Mouse (Mus musculus): ENCODE measurements around the gene Mpv17l2.

Gene Mpv17l2

GRCm38 (mm10) chr8:70791294-70791701 is 30.6 kb upstream of the Mpv17l2 start:
- DNase-seq (ENCODE audit: extremely low read depth, insufficient read length, low spot score), result peak; percentile 81

DNA sequence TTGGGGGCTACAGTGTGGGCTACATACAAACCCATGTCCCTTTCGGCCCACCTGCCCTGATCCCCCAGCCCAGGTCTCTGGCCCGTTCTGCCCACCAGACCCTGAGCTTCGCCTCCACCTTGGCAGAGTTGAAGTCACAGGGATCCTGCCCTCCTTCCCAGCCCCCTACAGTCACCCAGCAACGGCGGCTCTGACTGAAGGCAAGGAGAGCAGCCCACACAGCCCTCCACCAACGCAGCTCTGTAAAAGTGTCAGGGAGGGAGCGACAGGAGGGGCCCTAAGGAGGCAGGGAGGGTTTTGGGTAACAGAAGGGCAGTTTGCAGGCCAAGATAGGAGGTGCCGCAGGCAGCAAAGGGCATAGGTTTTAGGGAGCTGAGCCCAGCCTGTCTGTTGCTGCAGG is 30.1 kb upstream of the Mpv17l2 start:
- DNase-seq (ENCODE audit: extremely low read depth, insufficient read length, low spot score), result no peak

DNA sequence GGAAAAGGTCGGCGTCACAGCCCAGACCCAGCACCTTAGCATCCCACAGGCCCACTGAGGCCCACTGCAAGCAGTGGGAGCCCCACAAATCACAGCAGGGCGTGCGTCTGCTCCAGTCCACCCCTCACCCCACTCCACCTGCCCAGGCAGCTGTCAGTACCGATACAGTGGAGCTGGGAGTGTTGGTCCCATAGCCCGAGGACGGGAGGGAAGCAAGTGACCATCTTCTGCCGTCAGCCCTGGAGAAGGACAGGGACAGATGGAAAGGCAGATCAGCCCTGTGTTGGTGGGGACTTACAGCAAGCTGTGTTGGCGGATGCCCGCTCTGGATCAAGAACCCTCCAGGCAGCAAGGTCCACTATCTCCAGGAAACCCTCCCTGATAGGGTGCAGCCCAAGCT is 28.3 kb upstream of the Mpv17l2 start:
- no peak for DNase-seq (ENCODE audit: extremely low read depth, insufficient read length, low spot score)

GRCm38 (mm10) chr8:70787941-70788667 is 27.4 kb upstream of the Mpv17l2 start:
- DNase-seq (ENCODE audit: extremely low read depth, insufficient read length, low spot score), result no peak

- DNase-seq (ENCODE audit: extremely low read depth, insufficient read length, low spot score), result no peak
Observed at GRCm38 (mm10) chr8:70787051-70787445, 26.3 kb upstream of the Mpv17l2 start.

DNA sequence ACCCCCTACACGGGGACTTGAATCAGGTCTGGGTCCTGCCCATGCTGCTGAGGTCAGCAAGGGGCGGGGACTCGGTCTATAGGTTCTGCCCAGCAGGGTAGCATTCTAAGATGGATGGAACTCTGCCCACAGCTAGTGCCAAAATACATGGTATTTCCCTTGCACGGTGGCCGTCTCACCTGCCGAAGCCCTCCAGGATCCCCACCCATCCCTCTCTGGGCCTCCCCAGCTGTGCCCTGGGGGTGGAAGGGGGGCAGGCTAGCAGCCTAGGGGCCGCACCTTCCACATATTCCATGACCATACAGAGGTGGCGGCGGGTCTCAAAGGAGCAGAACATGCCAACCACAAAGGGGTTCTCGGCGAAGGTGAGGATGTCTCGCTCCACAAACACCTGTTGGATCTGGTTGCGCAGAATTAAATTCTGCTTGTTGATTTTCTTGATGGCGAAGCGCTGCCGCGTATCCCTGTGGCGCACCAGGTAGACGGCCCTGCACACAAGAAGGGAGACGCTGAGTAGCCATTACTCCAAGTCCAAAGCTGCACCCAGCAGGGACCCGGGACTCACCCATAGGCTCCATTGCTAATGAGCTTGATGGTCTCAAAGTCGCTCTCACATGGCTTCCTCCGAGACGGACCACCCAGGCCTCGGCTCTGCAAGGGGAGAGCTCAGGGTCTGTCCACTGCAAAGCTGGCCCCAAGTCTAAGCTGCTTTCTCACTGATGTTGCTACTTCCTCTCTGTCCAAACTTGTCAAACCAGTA is 25.7 kb upstream of the Mpv17l2 start:
- DNase-seq (ENCODE audit: extremely low read depth, insufficient read length, low spot score), result no peak

DNA sequence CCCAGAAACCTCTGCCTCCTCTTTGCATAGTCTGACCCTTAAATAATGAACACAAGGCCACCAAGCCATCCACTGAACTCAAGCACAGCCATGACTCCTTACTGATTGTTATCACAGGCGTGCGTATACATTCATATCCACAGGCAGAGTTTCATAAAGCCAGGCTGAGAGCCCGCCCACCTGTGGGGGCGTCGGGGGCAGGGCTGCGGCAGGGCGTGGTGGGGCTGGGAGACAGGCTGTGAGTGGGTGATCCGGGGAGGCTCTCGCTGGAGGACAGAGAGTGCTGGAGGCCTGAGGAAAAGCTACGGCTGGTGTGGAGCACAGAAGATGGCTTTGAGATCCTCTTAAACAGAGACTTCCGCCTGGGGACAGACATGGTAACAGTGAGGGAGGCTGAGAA is 19.3 kb upstream of the Mpv17l2 start:
- no peak for DNase-seq (ENCODE audit: extremely low read depth, insufficient read length, low spot score)

DNA sequence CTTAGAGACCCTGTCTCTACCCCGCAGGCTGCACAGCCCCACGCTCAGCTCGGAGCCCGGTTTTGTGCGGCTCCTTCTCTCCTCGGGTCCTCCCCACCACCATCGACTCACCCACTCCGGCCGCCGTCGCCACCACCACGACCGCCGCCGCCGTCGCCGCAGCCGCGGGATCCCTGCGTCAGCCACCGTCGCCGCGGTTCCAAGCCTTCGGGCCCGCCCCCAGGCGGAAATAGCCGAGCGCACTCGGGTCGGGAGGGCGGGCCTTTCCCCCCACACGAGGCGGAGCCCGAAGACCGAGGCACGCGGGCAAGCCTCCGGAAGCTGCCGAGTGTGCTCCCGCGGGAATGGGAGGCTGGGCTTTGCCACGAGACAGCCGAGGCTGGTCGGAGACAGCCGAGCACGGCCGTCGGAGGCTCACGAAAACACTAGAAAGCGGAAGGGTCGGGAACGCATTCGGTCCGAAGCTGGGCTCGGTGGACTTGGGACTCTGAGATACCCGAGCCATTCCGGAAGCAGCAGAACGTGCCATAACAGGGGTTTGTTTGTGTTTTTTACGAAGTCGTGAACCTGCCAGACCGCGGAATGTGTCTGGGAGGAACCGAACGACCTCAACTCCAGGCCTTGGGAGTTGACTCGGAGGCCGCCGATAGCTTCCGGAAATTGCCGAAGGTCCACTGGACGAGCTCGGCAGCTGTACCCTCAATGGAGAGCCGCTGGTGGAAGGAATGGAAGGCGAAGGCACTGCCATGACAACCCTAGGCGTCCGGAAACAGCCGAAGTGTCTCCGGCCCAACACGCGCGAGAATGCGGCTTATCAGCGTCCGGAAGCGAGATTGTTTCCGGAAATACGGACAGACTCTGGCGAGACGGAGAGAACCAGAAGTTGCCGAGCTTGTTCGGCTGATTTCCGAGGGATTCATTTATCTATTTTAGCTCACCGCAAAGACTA is 16.0 kb upstream of the Mpv17l2 start, which contains the start of gene Pik3r2:
Pik3r2 (minus strand) TSS at position 218 of the 949 bp plus-strand sequence.
- DNase-seq (ENCODE audit: extremely low read depth, insufficient read length, low spot score), result peak; percentile 96

GRCm38 (mm10) chr8:70775851-70776495 is 15.2 kb upstream of the Mpv17l2 start:
- peak; percentile 63 for DNase-seq (ENCODE audit: extremely low read depth, insufficient read length, low spot score)

DNA sequence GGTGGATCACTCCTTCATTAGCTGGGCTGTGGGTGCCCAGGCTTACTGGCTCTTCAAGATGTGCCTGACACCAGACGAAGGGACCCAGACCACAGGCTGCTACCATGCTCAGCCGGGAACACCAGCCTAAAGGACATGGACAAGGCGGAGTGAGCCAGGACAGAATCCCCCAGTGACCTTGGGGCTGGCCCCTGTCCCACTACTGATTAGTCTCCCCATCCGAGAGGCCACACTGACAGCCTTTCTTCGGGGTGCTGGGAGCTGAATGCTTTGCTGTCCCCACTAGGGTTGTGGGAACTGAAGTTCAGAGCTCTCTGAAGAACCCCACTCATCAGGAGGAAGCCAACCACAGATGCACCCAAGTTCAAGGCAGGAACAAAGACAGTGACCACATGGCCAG is 14.5 kb upstream of the Mpv17l2 start:
- DNase-seq (ENCODE audit: extremely low read depth, insufficient read length, low spot score), result no peak

DNA sequence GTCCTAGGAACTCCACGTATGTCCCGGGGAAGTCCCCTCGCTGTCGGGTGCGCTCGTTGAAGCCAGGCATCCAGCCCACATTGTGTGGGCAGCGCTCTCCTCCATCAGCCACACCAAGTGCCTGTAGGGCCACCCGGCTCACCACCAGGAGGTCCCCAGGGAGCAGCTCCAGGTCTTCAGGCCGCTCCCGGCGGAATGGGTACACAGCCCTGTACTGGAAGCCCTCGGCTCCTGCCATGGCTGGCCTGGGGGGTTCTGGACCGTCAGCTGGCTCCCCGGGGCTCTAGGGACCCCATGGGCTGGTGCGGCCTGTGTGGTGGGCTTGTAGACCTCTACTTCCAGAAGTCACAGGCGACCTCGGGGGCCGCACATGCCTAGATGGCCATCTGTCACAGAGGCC is 14.0 kb upstream of the Mpv17l2 start:
- peak; percentile 84 for DNase-seq (ENCODE audit: extremely low read depth, insufficient read length, low spot score)

DNA sequence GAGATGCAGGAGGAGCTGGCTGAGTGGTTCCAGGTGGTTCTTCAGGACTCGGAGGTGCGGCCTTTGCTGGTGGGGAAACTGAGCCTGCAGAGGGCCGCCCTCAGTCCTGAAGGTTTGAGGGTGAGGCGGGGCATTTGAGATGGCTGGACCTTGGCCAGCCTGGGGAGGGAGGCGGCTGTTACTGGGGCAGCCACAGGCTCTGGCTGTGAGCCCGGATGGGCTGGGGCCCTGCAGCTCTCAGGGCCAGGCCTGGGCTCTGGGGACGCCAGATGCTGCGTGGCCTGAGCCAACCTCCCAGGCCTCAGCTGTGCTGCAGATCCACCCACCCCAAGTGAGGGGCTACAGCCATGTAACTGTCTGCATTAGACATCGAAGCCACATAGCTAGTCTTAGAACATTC is 13.1 kb upstream of the Mpv17l2 start:
- DNase-seq (ENCODE audit: extremely low read depth, insufficient read length, low spot score), result peak; percentile 89

- DNase-seq (ENCODE audit: extremely low read depth, insufficient read length, low spot score), result no peak
Observed at GRCm38 (mm10) chr8:70773410-70773809, 12.7 kb upstream of the Mpv17l2 start.

DNA sequence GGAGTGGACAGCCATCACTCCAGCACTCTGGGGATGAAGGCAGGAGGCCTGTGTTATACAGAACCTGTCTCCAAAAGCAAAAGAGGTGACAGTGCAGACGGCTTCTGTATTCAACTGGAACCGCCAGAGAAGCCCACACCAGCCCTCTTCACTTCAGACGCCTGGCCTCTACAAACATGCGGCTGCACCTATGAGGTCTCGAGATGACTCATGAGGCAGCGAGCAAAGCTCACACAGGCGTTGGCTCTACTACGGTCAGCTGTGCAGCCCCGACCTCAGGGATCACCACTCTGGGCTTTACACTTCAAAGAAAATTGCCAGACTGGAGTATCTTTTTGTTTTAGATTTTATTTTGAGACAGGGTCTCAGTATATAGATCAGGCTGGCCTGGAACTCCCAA is 12.1 kb upstream of the Mpv17l2 start:
- peak; percentile 59 for DNase-seq (ENCODE audit: extremely low read depth, insufficient read length, low spot score)

DNA sequence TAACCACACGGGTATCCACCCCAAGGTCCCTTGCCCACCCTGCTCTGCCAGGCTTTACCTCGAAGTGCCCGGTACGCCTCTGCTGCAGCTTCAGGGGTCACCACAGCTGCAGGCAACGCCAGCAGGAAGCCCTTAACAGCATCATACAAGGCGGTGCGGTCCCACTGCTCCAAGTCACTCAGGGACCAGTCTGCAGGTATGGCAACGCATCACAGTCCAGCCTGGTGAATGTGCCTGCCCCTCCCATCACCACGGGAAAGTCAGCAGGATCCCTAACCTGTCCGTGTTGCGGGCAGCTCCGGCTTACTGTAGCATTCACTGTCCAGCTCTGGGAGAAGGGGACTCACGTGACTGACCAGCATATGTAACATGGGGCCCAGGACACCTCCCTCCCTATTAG is 11.3 kb upstream of the Mpv17l2 start:
- no peak for DNase-seq (ENCODE audit: extremely low read depth, insufficient read length, low spot score)

DNA sequence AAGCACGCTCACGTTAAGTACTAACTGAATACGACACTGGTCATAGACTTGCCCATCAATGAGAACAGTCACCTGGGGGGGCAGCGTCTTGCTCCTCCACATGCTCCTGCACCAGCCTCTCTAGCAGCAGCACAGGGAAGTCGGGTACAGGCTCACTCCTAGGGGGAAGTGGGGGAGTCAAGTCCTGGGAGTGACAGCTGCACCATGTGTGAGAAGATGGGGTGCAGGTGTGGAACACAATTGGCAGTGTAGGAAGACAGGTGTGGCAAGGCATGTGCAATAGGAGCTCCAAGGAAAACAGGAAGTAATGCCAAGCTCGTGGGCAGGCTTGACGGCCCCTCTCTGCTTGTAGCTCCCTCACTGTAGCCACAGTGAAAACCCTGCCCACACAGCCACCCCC is 10.5 kb upstream of the Mpv17l2 start:
- DNase-seq (ENCODE audit: extremely low read depth, insufficient read length, low spot score), result no peak

DNA sequence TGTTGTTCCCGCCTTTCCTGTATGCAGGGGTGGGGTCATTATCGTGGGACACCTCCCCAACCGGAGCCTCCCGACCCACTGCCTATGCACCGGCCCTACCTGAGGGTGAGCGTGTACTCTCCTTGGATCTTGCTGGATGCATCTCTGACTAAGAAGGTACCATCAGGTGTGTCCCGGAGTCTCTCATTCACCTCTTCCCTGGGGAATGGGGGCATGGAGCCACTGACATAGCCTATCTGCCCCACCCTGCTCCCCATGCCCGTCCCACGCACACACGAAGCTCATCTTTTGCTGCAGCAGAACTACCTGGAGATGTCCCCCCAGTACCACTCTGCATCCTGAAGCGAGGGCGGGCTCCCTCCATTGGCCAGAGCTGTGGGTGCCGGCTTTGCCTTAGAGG is 10.0 kb upstream of the Mpv17l2 start:
- DNase-seq (ENCODE audit: extremely low read depth, insufficient read length, low spot score), result no peak

DNA sequence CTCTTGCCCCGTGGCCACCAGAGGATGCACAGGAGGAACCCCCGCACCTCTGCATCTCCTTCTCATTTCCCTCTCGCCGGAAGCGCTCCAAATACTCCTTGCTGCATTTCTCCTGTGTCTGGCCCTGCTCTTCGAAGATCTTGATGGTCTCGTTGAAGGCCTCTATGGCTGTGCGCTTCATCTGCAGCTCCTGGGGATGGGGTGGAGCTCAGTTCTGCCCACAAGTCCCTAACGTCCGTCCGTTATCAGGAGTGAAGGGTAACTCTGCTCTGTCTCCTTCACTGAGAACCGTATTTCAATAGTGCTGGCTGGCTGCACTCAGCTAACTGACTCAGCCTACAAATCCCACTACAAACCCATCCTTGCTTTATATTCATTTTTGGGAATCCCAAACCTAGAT is 9.1 kb upstream of the Mpv17l2 start:
- no peak for DNase-seq (ENCODE audit: extremely low read depth, insufficient read length, low spot score)

DNA sequence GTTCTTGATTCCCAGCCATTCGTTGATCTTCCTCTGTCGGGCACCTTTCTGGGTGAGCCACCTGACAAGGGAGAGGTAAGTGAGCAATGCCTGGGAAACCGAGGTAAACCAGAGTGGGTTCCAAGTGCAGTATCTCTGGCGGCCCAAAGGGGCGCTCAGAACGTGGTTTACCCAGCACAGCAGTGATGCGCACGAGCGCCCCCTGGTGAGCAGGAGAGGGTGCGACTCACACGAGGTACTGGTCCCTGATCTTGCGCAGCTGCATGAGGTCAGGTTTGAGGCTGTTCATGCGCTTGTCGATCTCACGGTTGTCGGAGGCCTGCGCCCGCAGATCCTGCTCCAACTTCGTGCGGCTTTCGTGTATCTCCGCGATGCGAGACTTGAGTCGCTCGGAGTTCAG is 8.6 kb upstream of the Mpv17l2 start:
- DNase-seq (ENCODE audit: extremely low read depth, insufficient read length, low spot score), result peak; percentile 81

DNA sequence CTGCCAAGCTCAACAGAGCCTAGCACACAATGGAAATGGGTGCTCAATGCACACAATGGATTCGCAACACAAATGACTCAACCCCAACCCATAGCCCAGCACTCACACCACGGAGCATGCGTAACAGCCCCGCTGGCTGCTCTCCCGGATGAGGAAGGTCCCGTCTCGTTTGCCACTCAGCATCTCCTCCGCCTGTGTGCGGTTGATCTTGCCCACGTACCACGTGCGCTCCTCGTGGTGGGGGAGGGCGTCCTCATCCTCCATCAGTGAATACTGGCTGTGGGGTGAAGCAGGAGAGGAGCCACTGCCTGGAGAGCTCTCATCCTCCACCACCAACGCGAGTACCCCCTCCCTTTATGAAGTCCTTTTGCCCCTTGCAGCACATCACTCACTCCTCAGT is 8.2 kb upstream of the Mpv17l2 start:
- DNase-seq (ENCODE audit: extremely low read depth, insufficient read length, low spot score), result no peak
